Mouse (Mus musculus): ENCODE data around the gene Ggcx.
"Not testable (repeated sequence)": the region's sequence is repeated elsewhere in the genome, so short reads cannot be mapped to it uniquely, and the experiment has no call there.

Gene Ggcx

DNA sequence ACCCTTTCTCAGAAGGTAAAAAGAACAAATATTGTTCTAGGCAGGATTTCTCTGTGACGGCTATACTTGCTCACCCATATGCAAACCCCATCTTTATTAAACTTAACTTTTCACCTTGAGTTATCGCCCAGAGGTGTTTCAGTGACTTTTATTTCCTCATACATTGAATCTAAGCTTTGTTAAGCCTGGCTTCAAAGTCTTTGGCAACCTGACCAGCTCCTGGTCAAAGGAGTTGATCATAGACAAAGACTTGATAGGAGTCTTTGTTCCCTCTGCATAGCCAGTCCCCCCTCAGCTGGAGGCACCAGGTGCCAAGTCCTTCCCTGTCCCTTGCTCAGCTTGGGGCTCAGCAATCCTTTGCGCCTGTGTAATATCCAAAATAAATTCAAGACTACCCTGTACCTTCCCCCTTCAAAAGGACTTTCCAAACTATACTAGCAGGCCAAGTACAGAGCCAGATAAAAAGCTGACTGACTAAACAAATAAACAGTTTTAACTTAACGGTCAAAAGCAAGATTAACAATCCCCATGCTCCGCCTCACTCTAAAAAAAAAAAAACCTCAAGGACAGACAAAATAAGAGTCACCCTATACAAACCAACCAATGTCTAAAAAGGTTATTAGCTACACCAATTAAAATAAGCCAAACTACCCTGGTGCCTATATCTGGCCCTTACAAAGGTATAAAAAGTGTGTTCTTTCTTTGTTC, 48.6 kb downstream of the Ggcx start:
- not testable (repeated sequence) for DNase-seq (ENCODE audit: low spot score)

GRCm38 (mm10) chr6:72465361-72466157, 51.5 kb downstream of the Ggcx start:
- DNase-seq (ENCODE audit: low spot score), result no peak

- DNase-seq (ENCODE audit: low spot score), result no peak
Measured at GRCm38 (mm10) chr6:72466171-72466570, 52.1 kb downstream of the Ggcx start.

DNA sequence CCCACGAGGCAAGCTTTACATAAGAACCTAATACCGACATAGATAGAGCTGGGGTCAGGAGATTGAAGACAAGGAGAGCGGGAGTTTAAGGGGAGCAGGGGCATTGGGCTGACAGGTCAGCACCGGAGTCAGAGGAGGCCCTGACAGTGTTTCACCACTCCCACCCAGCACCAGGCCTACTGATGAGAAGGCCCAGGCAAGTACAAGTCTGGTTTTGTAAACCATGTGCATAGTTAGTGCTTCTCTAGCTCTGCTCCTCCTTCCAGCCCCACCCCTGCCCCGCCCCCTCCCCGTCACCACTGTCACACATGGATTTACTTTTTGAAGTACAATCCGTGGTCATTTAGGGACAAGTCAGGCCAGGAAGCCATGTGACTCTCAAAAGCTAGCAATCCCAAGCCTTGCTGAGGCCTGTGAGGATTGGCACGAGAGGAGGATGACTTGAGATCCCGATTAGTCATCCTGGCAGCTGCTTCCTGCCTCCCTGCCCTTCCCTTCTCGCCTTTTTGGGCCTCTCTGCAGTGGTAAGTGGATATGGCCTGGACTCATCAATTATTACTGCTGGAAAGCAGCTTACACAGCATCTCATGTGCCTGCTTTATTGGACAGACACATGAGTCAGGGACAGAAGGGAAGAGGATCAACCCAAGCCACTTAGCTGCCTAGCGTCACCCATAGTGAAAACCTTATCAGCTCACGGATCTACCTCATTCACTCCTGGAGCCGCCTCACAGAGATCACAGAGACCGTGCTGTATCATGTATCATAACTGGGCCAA, 59.3 kb downstream of the Ggcx start:
- no peak for DNase-seq (ENCODE audit: low spot score)

- no peak for DNase-seq (ENCODE audit: low spot score)
Measured at GRCm38 (mm10) chr6:72475221-72475985, 61.3 kb downstream of the Ggcx start.

GRCm38 (mm10) chr6:72476836-72477235, 62.7 kb downstream of the Ggcx start:
- DNase-seq (ENCODE audit: low spot score), result no peak

DNA sequence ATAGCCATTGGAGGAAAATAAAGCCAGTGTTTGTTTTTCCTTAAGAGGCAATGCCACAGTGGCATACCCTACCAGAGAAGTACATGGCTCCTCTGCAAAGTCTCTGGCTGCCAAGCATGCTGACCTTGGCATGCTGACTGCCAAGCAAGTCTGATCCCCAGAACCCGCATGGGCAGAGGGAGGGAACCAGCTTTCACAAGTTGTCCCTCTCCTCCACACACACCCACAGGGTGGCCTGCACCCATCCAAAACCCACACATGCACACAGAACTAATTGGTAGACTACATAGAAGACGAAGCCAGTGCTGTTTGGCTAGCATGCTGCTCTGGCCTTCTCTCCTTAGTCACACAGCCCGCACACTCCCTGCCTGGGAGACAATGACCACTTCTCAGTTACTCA, 63.5 kb downstream of the Ggcx start:
- no peak for DNase-seq (ENCODE audit: low spot score)

DNA sequence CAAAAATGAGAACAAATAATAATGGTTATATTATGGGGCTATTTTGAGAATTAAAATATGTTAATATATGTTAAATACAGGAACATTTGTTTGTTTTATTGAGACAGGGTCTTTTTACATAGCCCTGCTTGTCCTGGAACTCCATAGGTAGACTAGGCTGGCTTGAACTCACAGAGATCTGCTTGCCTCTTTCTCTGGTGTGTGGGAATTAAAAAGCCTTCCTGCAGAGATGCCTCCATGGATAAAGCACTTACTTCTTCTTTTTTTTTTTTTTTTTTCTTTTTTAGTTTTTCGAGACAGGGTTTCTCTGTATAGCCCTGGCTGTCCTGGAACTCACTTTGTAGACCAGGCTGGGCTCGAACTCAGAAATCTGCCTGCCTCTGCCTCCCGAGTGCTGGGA, 64.6 kb downstream of the Ggcx start:
- not testable (repeated sequence) for DNase-seq (ENCODE audit: low spot score)

DNA sequence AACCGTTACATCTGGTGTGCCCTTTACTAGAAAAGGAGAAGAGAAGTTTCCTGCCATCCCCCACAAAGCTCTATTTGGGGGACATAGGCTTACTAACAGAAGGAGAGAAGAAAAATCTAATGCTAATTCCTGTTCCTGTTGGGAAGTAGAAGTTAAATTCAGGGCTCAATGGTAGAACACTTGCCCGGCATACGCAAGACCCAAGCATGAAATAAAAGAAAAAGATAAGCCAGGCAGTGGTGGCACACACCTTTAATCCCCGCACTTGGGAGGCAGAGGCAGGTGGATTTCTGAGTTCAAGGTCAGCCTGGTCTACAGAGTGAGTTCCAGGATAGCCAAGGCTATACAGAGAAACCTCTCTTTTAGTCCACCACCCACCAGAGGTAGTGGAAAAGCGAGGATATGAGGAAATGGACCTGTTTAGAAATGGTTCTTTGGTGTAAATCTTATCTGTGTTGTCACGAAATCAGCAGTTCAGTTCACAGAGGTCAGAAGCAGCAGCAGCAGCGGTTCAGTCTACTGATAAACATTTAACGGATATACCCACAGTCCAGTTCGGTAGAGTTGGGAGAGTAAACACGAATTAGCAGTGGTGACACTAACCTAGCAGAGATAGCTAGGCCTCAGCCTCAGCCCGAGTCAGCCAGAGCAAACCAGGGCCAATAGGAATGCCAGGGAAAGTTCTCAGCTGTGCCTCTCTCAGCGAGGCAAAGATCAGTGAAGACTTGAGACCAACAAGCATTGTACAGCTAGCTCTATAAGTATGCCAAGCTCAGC, 65.7 kb downstream of the Ggcx start:
- no peak for DNase-seq (ENCODE audit: low spot score)

DNA sequence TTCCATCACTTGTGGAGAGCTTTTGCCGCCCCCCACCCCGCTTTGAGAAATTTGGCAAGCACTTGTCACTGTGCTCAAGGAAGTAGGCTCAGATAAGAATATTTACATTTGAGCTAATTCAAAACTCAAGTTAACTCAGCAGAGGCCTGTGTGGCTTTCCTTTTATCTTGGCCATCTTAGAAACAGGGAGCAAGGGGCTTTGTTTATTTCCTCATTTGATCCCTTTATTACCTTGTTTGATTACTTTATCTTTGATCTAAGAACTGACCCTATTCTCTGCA, 66.3 kb downstream of the Ggcx start:
- DNase-seq (ENCODE audit: low spot score), result no peak
